15 mouse cellular contexts compared by ENCODE assay signal in the genomic region with DNA sequence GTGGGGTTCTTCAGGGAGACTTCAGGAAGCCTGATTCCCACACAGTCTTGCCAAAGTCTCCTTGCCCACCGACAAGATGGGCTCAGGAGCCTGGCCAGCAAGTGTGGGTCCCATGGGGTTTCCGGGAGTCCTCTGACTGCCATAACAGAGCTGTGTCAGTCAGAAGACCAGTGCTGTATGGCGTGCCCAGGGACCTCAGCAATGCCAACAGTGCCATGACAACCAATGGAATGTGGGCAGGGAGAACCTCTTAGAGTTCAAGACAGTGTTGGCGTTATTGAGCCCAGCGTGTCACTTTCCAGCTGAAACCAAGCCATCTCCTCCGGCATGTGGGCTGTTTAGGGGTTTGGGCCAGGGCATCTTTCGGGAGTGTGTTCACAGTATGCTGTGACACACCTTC. TPM values are rescaled to one million over a fixed set of nuclear protein-coding genes. Genes with fewer than 3 reads are reported as not detected.
DNase-seq lines count a peak whose midpoint lies in the region; ATAC-seq lines count a peak whose summit lies in the region.
"Had no signal": no experiment of that assay in that cellular context is flagged by ENCODE, and none has a peak within 500 bp of the region (broad histone marks: within the 10 kb centered on the region; RNA-seq: fewer than 3 reads in every experiment).

No protein-coding gene starts in this region.

- ATAC-seq in forebrain, embryonic 14.5 days, result no peak
- peak; percentile 45 for ATAC-seq in neural tube, embryonic 15.5 days (ENCODE audit: low FRiP score)

- no peak overlapping the region for H3K4me2 ChIP-seq in forebrain, embryonic 14.5 days (ENCODE audit: low read length)
- H3K4me2 ChIP-seq in neural tube, embryonic 15.5 days, result no peak overlapping the region
- H3K4me2 ChIP-seq: limb, embryonic 13.5 days had no signal

- 85% methylated on average over 7 of the region's 7 CpGs for WGBS in forebrain, embryonic 14.5 days
- WGBS in forebrain, embryonic 10.5 days, result 92% methylated on average over 7 of the region's 7 CpGs
- 73% methylated on average over 7 of the region's 7 CpGs for WGBS in neural tube, embryonic 15.5 days

- intact Hi-C loops in heart, postnatal 25 days (cut with DNase I), result no loop called here

- H3K9me3 ChIP-seq in forebrain, embryonic 14.5 days (replicated peaks; ENCODE audit: control insufficient read depth, low read length), result no peaks in the 10 kb centered on the region
- H3K9me3 ChIP-seq in forebrain, embryonic 10.5 days, result peaks cover 7% of the 10 kb centered on the region; the same call in 1 of the 2 replicates
- H3K9me3 ChIP-seq in neural tube, embryonic 15.5 days (replicated peaks), result no peaks in the 10 kb centered on the region
- H3K9me3 ChIP-seq: limb, embryonic 13.5 days had no signal

- H3K4me3 ChIP-seq in forebrain, embryonic 14.5 days (ENCODE audit: low read depth, low read length), result no peak overlapping the region
- no peak overlapping the region for H3K4me3 ChIP-seq in forebrain, embryonic 10.5 days
- no peak overlapping the region for H3K4me3 ChIP-seq in neural tube, embryonic 15.5 days (replicated peaks)
- H3K4me3 ChIP-seq: limb, embryonic 13.5 days had no signal

- no peaks in the 10 kb centered on the region for H3K4me1 ChIP-seq in forebrain, embryonic 14.5 days (ENCODE audit: control insufficient read depth, insufficient read depth, low read length)
- H3K4me1 ChIP-seq in forebrain, embryonic 10.5 days, result peaks cover 17% of the 10 kb centered on the region
- 0 out of 2 replicates have a peak, but pooled peaks cover 2% of the 10 kb centered on the region for H3K4me1 ChIP-seq in neural tube, embryonic 15.5 days
- H3K4me1 ChIP-seq: limb, embryonic 13.5 days had no signal

- H3K27me3 ChIP-seq in forebrain, embryonic 14.5 days (replicated peaks; ENCODE audit: control insufficient read depth, insufficient read depth, low read length), result no peaks in the 10 kb centered on the region
- no peaks in the 10 kb centered on the region for H3K27me3 ChIP-seq in forebrain, embryonic 10.5 days (ENCODE audit: poor library complexity, severe bottlenecking)
- no peaks in the 10 kb centered on the region for H3K27me3 ChIP-seq in neural tube, embryonic 15.5 days (replicated peaks)
- H3K27me3 ChIP-seq: limb, embryonic 13.5 days had no signal

- no peaks in the 10 kb centered on the region for H3K36me3 ChIP-seq in forebrain, embryonic 14.5 days (ENCODE audit: control insufficient read depth, insufficient read depth, low read length)
- H3K36me3 ChIP-seq in forebrain, embryonic 10.5 days (replicated peaks), result no peaks in the 10 kb centered on the region
- no peaks in the 10 kb centered on the region for H3K36me3 ChIP-seq in neural tube, embryonic 15.5 days
- H3K36me3 ChIP-seq: limb, embryonic 13.5 days had no signal

- H3K27ac ChIP-seq in forebrain, embryonic 14.5 days (ENCODE audit: low read depth, low read length), result no peak overlapping the region
- H3K27ac ChIP-seq in forebrain, embryonic 10.5 days, result no peak overlapping the region
- H3K27ac ChIP-seq in neural tube, embryonic 15.5 days (replicated peaks), result no peak overlapping the region
- H3K27ac ChIP-seq: limb, embryonic 13.5 days; liver, embryonic 14.5 days had no signal

- DNase-seq in forebrain, embryonic 14.5 days (ENCODE audit: low spot score), result peak; percentile 47
- DNase-seq in forebrain, embryonic 10.5 days (ENCODE audit: extremely low spot score, low spot score), result no peak
- DNase-seq in layer of hippocampus, postnatal 10 days (ENCODE audit: low spot score in 2 of 2), result peak; percentile 37 to 49
- DNase-seq in layer of hippocampus, adult 9-10 months (ENCODE audit: low spot score), result no peak
- DNase-seq in right cerebral cortex, postnatal 10 days (ENCODE audit: low spot score in 2 of 2), result peak; percentile 61 to 71
- DNase-seq in right cerebral cortex, postnatal 25 days, result no peak
- no peak for DNase-seq in heart, postnatal 25 days (ENCODE audit: low spot score)
- DNase-seq: adrenal gland, postnatal 10 days; B cell, adult 2 months; cerebellum, postnatal 36 days; gastrocnemius, postnatal 10 days; kidney, adult 9 months had no signal

- no peak overlapping the region for H3K9ac ChIP-seq in forebrain, embryonic 14.5 days (ENCODE audit: low read length)
- no peak overlapping the region for H3K9ac ChIP-seq in neural tube, embryonic 15.5 days (replicated peaks)
- H3K9ac ChIP-seq: limb, embryonic 13.5 days; liver, embryonic 14.5 days had no signal

RNA-seq across cellular contexts. Expression of gene Stox2, which starts 33.9 kb away (rescaled TPM):
- 33.3 and 37.5 TPM in 2 replicates for polyA plus RNA-seq in forebrain, embryonic 14.5 days (2014; fragmentation: Nextera tagmentation; extraction: Ambion mirVana)
- 20.0 and 25.1 TPM in 2 replicates for polyA plus RNA-seq in forebrain, embryonic 10.5 days (2016; fragmentation: Nextera tagmentation; extraction: Ambion mirVana)
- 10 to 100 TPM; 88.8 to 94.2 TPM for total RNA-seq in layer of hippocampus, postnatal 10 days (2021)
- 32.1 and 40.5 TPM in 2 replicates for polyA plus RNA-seq in neural tube, embryonic 15.5 days (2015; fragmentation: Nextera tagmentation; extraction: Ambion mirVana)
- total RNA-seq in heart, postnatal 25 days (2021), result 10 to 100 TPM; 12.3 to 13.8 TPM

RNA-seq across cellular contexts. Expression of gene Trappc11, which starts 53.2 kb away (rescaled TPM):
- 39.6 and 45.0 TPM in 2 replicates for polyA plus RNA-seq in forebrain, embryonic 14.5 days (2014; fragmentation: Nextera tagmentation; extraction: Ambion mirVana)
- 35.5 and 36.0 TPM in 2 replicates for polyA plus RNA-seq in forebrain, embryonic 10.5 days (2016; fragmentation: Nextera tagmentation; extraction: Ambion mirVana)
- 10 to 100 TPM; 49.7 to 50.2 TPM for total RNA-seq in layer of hippocampus, postnatal 10 days (2021)
- polyA plus RNA-seq in neural tube, embryonic 15.5 days (2015; fragmentation: Nextera tagmentation; extraction: Ambion mirVana), result 36.0 and 36.5 TPM in 2 replicates
- total RNA-seq in heart, postnatal 25 days (2021), result 10 to 100 TPM; 20.6 to 20.9 TPM

RNA-seq across cellular contexts. Expression of gene Rwdd4a, which starts 53.4 kb away (rescaled TPM):
- 49.7 and 51.4 TPM in 2 replicates for polyA plus RNA-seq in forebrain, embryonic 14.5 days (2014; fragmentation: Nextera tagmentation; extraction: Ambion mirVana)
- polyA plus RNA-seq in forebrain, embryonic 10.5 days (2016; fragmentation: Nextera tagmentation; extraction: Ambion mirVana), result 51.2 and 54.0 TPM in 2 replicates
- 10 to 100 TPM; 28.5 to 32.6 TPM for total RNA-seq in layer of hippocampus, postnatal 10 days (2021)
- 24.3 and 29.9 TPM in 2 replicates for polyA plus RNA-seq in neural tube, embryonic 15.5 days (2015; fragmentation: Nextera tagmentation; extraction: Ambion mirVana)
- 10 to 100 TPM; 61.1 to 63.9 TPM for total RNA-seq in heart, postnatal 25 days (2021)

Comparison
In these comparisons a context has a peak if more than half of its experiments do, and no peak if none do; other contexts are left out.
1. DNase-seq: peak in forebrain, embryonic 14.5 days (single experiment), layer of hippocampus, postnatal 10 days (2 of 2) and right cerebral cortex, postnatal 10 days (2 of 2); none in forebrain, embryonic 10.5 days (single experiment), layer of hippocampus, adult 9-10 months (single experiment), right cerebral cortex, postnatal 25 days (single experiment) and heart, postnatal 25 days (single experiment).